Mouse (Mus musculus): ENCODE data around the gene Tmem200b.

GRCm38 (mm10) chr4:131918711-131919500, 2.7 kb upstream of the Tmem200b start:
- no peak for TF ChIP-seq POLR2A (IDR thresholded peaks at IDR 0.05; ENCODE audit: low read depth, low read length)
- TF ChIP-seq CTCF (IDR thresholded peaks at IDR 0.05; ENCODE audit: extremely low read depth, insufficient read length, insufficient replicate concordance, low read depth, low read length) = no peak
